Mouse (Mus musculus) spleen, adult 2 months (tissue): ENCODE measurements around the gene Slit3. TPM values are rescaled to one million over a fixed set of nuclear protein-coding genes. Genes with fewer than 3 reads are reported as not detected.

ENCODE experiments used
- DNase-seq, 2 experiments: peaks; one replicate each; pipeline versions ENCODE4 v3.0.0 to v3.0.0-alpha.2; 2012 to 2021; ENCODE audit warnings: low spot score in 2 of 2, low read depth in 1 of 2
- H3K27ac ChIP-seq: fragments of 200-500 bp; 2 replicates; pipeline ENCODE4 v1.5.1; 2012; ENCODE audit warnings: low read length, inconsistent platforms; ENCODE audit not compliant: insufficient read depth
- H3K27me3 ChIP-seq: fragments of 200-500 bp; 2 replicates; pipeline ENCODE4 v1.6.1; 2012; ENCODE audit warnings: mild to moderate bottlenecking, moderate library complexity, low read length, inconsistent platforms; ENCODE audit not compliant: control insufficient read depth, insufficient read depth
- H3K36me3 ChIP-seq: fragments of 200-500 bp; 2 replicates; pipeline ENCODE4 v1.6.1; 2012; ENCODE audit warnings: mild to moderate bottlenecking, low read length, inconsistent platforms; ENCODE audit not compliant: control insufficient read depth, insufficient read depth
- H3K4me1 ChIP-seq: fragments of 200-500 bp; 2 replicates; pipeline ENCODE4 v1.6.1; 2011; ENCODE audit warnings: inconsistent platforms; ENCODE audit not compliant: control insufficient read depth, insufficient read depth, insufficient read length
- H3K4me3 ChIP-seq: fragments of 200-500 bp; 2 replicates; pipeline ENCODE4 v1.5.1; 2011; ENCODE audit warnings: mild to moderate bottlenecking, inconsistent platforms; ENCODE audit not compliant: insufficient read depth, insufficient read length; ENCODE audit errors: extremely low read depth
- CTCF ChIP-seq: fragments of 200-500 bp; IDR thresholded peaks from 2 replicates; pipeline ENCODE4 v1.5.1; 2011; ENCODE audit warnings: mild to moderate bottlenecking, inconsistent platforms; ENCODE audit not compliant: insufficient read depth, insufficient read length, insufficient replicate concordance; ENCODE audit errors: extremely low read depth
- POLR2A ChIP-seq: fragments of 200-500 bp; IDR thresholded peaks from 2 replicates; pipeline ENCODE4 v1.6.1; 2011; ENCODE audit warnings: low read depth, low read length, inconsistent platforms
- WGBS: fragments of 180-500 bp; shearing (Covaris S2); methylation state at CpG from one replicate; pipeline ENCODE4 v1.1.7; 2018; 5-methylcytosine and 5-hydroxymethylcytosine counted together
- polyA plus RNA-seq: library from polyadenylated mRNA; depleted of rRNA; stranded (reverse); fragments of >200 nt; gene quantifications from 2 replicates; pipeline ENCODE4 v1.2.3, GENCODE M21; 2012

Slit3 gene
- polyA plus RNA-seq, 1 experiment, result 6.6 TPM

DNA sequence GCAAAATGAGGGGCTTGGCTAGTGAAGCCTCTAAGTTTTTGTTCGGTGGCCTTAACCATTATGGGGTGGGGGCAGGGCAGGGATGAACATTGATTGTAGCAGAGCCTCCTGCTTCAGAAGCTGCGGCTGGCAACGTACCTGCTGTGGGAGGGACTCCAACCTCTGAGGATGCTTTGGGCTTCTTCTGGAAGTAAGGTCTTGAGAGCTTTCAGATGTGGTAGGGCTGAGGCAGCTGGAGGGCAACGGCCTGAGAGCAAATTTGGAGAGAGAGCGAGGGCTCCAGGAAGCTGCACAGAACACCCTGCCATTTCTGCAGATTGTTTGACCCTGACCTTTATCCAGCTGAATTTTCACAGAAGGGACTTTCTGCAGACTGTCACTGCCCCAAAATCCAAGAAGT is 203.4 kb downstream of the Slit3 start:
- Histone ChIP-seq H3K27ac (no peak overlapping the region), H3K4me1 (no peaks in the 10 kb centered on the region), H3K4me3 (no peak overlapping the region), H3K36me3 (no peaks in the 10 kb centered on the region), H3K27me3 (no peaks in the 10 kb centered on the region)
- DNase-seq, result no peak
- WGBS, result 62% methylated on average over 5 of the region's 5 CpGs
- TF ChIP-seq CTCF, result no peak
- TF ChIP-seq POLR2A, result no peak

DNA sequence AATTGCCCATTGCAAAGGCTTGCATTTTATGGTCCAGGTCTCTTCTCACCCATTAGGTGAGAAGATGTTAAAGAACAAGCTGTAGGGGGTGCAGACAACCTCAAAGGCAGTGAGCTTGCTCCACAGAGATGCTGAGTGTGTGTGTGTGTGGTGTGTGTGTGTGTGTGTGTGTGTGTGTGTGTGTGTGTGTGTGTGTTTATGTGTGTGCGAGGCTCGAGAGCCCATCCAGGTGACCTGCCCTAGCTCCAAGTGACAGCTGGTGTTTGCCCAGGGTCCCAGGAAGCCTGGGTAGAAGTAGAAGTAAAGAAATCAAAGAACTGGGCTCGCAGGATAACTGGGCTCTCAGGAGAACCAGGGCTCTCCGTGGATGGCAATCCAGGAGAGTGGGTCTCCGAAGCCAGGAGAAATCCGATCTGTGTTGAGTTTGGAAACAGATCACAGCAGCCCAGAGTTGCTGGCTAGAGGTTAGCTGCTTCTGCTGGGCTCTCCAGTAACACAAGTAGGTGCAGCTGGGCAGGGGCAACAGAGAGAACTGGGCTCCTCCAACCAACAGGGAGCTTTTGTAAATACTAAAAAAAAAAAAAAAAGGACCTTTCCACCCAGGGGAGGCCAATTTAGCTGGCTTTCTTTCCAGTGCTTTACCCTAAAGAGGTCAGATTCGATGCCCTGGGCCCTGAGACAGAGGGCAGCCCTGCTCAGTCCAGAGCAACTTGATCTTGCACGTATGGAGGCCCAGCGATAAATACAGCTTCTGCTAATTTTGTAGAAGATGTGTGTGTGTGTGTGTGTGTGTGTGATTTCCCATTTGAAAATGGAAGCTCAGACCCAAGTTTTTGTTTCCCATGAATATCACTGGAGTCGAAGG is 204.3 kb downstream of the Slit3 start:
- no peak for DNase-seq
- H3K4me3 ChIP-seq, result no peak overlapping the region
- no peak for TF ChIP-seq CTCF
- no peak for TF ChIP-seq POLR2A
- WGBS, result 69% methylated on average over 10 of the region's 10 CpGs
- no peaks in the 10 kb centered on the region for H3K36me3 ChIP-seq
- no peaks in the 10 kb centered on the region for H3K27me3 ChIP-seq
- H3K4me1 ChIP-seq, result no peaks in the 10 kb centered on the region
- no peak overlapping the region for H3K27ac ChIP-seq

DNA sequence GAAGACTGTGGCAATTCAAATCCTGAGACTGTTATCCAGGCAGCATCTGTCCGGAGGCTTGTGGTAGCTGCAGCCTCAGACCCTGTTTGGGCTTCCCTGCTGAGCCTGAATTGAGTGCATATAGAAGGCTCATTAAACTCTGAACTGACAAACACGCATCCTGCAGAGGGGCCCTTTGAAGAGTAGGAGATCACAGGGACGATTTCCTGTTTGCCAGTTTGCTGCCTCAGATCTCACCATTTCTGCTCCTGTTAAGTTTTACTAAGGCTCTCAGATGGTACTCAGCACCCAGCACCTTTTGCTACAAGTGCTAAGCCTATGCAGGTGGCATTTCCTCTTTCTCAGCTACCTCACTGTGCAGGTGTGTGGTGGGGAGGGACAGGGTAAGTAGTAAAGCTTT is 205.3 kb downstream of the Slit3 start:
- no peak overlapping the region for H3K27ac ChIP-seq
- H3K4me1 ChIP-seq, result no peaks in the 10 kb centered on the region
- H3K27me3 ChIP-seq, result no peaks in the 10 kb centered on the region
- no peak for DNase-seq
- TF ChIP-seq POLR2A (no peak), CTCF (no peak)
- no peaks in the 10 kb centered on the region for H3K36me3 ChIP-seq
- WGBS, result 27% methylated on average over 3 of the region's 3 CpGs
- H3K4me3 ChIP-seq, result no peak overlapping the region

DNA sequence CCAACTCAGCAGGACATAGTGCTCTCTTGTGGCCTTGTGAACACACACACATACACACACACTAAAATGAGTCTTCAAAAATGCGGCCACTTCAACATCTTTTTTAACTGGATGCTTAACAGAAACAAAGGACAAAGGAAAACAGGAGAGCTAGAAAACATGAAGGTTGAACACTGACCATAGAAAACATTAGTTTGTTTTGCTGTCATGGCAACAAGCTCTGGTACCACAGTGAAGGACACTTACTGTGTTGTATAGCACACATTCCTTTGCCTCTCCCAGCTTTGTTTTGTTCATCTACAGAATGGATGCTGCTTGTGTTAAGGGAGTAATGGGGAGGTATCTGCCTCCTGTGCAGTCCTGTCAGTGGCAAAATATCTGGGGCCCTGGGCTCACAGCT is 206.9 kb downstream of the Slit3 start:
- WGBS, result 77% methylated on average over 1 of the region's 1 CpGs
- no peaks in the 10 kb centered on the region for H3K4me1 ChIP-seq
- no peak for DNase-seq
- H3K4me3 ChIP-seq, result no peak overlapping the region
- H3K27ac ChIP-seq, result no peak overlapping the region
- TF ChIP-seq CTCF (no peak), POLR2A (no peak)
- no peaks in the 10 kb centered on the region for H3K27me3 ChIP-seq
- H3K36me3 ChIP-seq, result no peaks in the 10 kb centered on the region

DNA sequence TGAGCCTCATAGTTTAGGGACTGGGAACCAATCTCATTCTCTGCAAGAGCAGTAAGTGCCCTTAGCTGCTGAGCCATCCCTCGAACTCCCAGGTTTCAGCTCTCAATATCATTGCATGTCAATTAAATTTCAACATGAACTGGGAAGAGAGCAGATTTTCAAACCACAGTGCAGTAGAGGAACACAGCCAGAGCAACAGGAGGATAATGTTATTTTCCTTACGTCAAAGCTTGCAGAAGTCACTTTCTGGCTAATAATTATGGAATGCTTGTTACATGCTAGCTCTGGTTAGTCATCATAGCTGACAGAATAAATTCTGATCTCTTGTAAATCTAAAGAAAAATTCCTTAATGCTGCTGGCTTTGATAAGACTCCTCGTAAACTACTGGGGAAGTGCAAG is 210.5 kb downstream of the Slit3 start:
- H3K4me1 ChIP-seq, result no peaks in the 10 kb centered on the region
- no peaks in the 10 kb centered on the region for H3K36me3 ChIP-seq
- 79% methylated on average over 3 of the region's 3 CpGs for WGBS
- no peaks in the 10 kb centered on the region for H3K27me3 ChIP-seq
- H3K4me3 ChIP-seq, result no peak overlapping the region
- DNase-seq, result no peak
- no peak overlapping the region for H3K27ac ChIP-seq
- TF ChIP-seq CTCF (no peak), POLR2A (no peak)

DNA sequence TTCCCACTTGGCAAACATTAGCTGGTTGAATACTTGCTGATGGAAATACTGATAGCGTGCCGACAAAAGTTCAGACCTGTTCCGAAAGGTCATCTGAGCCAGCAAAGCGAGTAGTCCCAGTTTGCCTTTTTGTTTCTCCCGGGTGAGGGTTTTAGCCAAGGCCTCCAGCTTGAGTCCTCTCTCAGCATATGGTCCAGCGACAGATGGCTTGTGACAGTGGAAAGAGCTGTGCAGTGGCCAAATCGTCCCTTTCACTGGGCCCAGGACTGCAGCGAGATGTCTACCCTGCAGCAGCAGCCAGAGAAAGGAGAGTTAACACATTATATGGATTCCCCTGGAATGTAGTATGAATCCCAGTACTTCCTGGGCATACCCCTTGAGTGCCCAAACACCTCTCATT is 215.5 kb downstream of the Slit3 start:
- DNase-seq, result no peak
- WGBS, result 91% methylated on average over 8 of the region's 8 CpGs

DNA sequence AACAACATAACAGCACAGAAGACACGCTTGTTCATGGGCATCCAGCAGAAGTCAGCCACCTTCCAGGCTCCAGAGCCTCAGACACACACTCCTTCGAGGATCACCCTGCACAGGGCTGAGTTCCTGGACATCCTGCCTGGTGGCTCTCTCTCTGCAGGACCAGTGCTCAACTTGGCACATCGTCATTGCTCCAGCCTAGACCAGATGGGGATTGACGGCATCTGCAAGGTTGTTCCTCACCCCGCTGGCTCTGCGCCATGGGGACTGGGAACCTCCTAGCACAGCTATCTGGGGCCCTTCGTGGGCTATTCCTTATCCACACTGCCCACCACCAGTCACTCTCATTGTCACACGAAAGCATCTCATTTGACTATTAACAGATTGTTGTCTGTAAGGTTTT is 216.5 kb downstream of the Slit3 start:
- Histone ChIP-seq H3K4me3 (no peak overlapping the region), H3K27ac (no peak overlapping the region), H3K36me3 (no peaks in the 10 kb centered on the region), H3K27me3 (no peaks in the 10 kb centered on the region), H3K4me1 (no peaks in the 10 kb centered on the region)
- no peak for DNase-seq
- 76% methylated on average over 8 of the region's 8 CpGs for WGBS
- TF ChIP-seq POLR2A (no peak), CTCF (no peak)

More for the DNA sequence above, 215.5 kb downstream of the Slit3 start:
- Histone ChIP-seq H3K27me3 (no peaks in the 10 kb centered on the region), H3K27ac (no peak overlapping the region), H3K4me3 (no peak overlapping the region), H3K4me1 (no peaks in the 10 kb centered on the region), H3K36me3 (no peaks in the 10 kb centered on the region)
- TF ChIP-seq CTCF (no peak), POLR2A (no peak)
